Mouse (Mus musculus): ENCODE results near the gene Xpnpep3.

- TF ChIP-seq POLR2A (IDR thresholded peaks at IDR 0.05; ENCODE audit: insufficient read length, low read depth) (no peak), TCF12 (IDR thresholded peaks at IDR 0.05; ENCODE audit: insufficient read depth, poor library complexity, severe bottlenecking) (no peak), MAX (IDR thresholded peaks at IDR 0.05; ENCODE audit: low read depth) (no peak), E2F4 (IDR thresholded peaks at IDR 0.05; ENCODE audit: insufficient read depth) (no peak), USF1 (IDR thresholded peaks at IDR 0.05; ENCODE audit: low read depth) (no peak)
Observed at GRCm38 (mm10) chr15:81408199-81408598, 8.3 kb downstream of the Xpnpep3 start, which contains the start of gene Dnajb7.

Data from myocyte (in vitro differentiated cells).